Mouse (Mus musculus): ENCODE measurements around the gene Zdhhc23. TPM values are rescaled to one million over a fixed set of nuclear protein-coding genes. Genes with fewer than 3 reads are reported as not detected.

Gene Zdhhc23
- total RNA-seq, 2 experiments from 2014 or later, result 0.49 to 0.57 TPM

- intact Hi-C loops (cut with DNase I), result no loop called here
- no peak for DNase-seq
These were observed 57.6 kb downstream of the Zdhhc23 start for GRCm38 (mm10) chr16:43922024-43922423.

- no peak for DNase-seq
- intact Hi-C loops (cut with DNase I), result no loop called here
These were observed 60.7 kb downstream of the Zdhhc23 start for GRCm38 (mm10) chr16:43918867-43919266.

Small RNA genes lying within 50 kb of the gene (microRNA-seq; reads per million reads assigned to microRNA genes)
- 0 reads per million in 2 experiments for gene Mir3470b

Other genes starting within 250 kb of the Zdhhc23 start
- gene Drd3, start 225.8 kb downstream of the Zdhhc23 start, total RNA-seq (2021), result not detected
- gene Ccdc191, start 90.0 kb downstream of the Zdhhc23 start, total RNA-seq (2021), result 1 to 10 TPM; 1.7 to 2.7 TPM
- gene Qtrt2, start 53.0 kb downstream of the Zdhhc23 start, total RNA-seq (2021), result 10 to 100 TPM; 14.7 to 16.2 TPM
- gene Gramd1c, start 83.6 kb upstream of the Zdhhc23 start, total RNA-seq (2021), result under 1 TPM; 0.54 to 0.69 TPM
- 10 to 100 TPM; 37.8 to 39.6 TPM for gene Atp6v1a, start 159.9 kb upstream of the Zdhhc23 start, total RNA-seq (2021)
- 10 to 100 TPM; 52.5 to 56.0 TPM for gene Naa50, start 160.0 kb upstream of the Zdhhc23 start, total RNA-seq (2021)
- gene Usf3, start 193.5 kb upstream of the Zdhhc23 start, total RNA-seq (2021), result 10 to 100 TPM; 21.0 to 22.3 TPM

Data from heart, postnatal 14 days (tissue).